Mouse (Mus musculus): ENCODE measurements around the gene Shkbp1. TPM values are rescaled to one million over a fixed set of nuclear protein-coding genes. Genes with fewer than 3 reads are reported as not detected.

Gene Shkbp1
- 90.2 and 91.5 TPM in 2 replicates for polyA plus RNA-seq (2015; fragmentation: Nextera tagmentation; extraction: Ambion mirVana)

DNA sequence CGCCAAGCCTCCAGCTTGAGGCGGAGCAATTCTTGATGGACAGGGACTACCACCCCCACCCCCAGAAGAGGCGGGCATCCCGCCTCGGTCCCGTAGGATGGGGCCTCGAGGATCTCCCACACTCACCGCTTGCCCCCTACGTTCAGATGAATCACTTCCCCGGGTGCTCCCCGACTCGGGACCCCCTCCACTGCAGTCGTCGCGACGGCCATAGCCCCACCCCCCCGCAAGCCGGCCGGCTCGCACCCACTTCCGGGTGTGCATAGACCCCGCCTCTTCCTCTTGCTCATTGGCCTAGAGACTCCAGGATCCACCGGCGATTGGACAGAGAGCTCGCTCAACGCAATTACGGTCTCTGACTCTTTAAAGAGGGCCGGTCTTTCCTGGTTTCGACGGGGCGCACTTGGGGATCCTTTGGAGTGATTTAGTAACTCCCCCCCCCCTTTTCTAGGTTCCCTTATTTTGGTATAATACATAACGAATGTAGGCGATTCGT is at the start of gene Shkbp1:
Shkbp1 (minus strand) TSS at position 275 of the 496 bp plus-strand sequence.
- peak; percentile 94 for ATAC-seq (replicated peaks)
- H3K4me2 ChIP-seq (replicated peaks): peak within 1 kb of the TSS; percentile 52
- peaks cover 31% of the 10 kb centered on the region for H3K4me1 ChIP-seq
- peaks cover 24% of the 10 kb centered on the region for H3K27me3 ChIP-seq
- H3K9ac ChIP-seq (replicated peaks): peak within 1 kb of the TSS; percentile 65
- H3K4me3 ChIP-seq: peak within 1 kb of the TSS; percentile 82
- WGBS: under 1% methylated on average over 34 of the region's 34 CpGs
- peak within 1 kb of the TSS; percentile 85 for H3K27ac ChIP-seq (replicated peaks)
- no peaks in the 10 kb centered on the region for H3K9me3 ChIP-seq
- H3K36me3 ChIP-seq: peaks cover 17% of the 10 kb centered on the region

DNA sequence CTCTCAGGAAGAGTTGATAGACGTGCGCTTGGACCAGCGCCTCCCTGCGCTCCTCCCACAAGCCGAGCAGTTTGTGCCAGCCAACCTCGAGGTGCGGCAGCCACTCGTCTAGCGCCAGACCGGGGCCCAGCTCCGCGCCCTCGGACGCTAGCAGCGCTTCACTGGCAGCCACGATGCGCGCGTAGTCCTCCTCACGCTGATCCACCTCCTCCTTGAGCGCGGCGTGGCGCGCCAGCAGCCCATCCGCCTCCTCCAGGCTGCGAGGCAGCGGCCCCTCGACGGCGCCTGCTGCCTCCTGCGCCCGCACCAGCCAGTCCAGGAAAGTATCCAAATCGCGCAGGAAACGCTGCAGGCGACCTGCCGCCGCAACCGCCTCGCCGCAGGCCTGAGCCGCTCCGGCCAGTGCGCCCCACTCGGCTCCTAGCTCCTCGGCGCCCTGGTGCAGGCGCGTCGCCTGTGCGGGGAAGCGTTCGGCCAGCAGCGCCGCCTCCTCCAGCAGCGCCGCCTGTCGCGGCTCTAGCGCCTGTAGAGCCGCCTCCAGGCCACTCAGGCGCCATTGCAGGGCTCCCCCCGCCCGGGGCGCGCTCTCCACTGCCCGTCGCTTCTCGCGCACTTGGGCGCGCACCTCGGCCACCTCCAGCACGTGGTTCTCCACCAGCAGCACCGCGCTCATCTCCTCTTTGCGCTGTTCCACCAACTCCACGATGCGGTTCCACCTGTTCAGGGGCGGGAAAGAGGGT is 48.6 kb upstream of the Shkbp1 start:
- Histone ChIP-seq H3K9me3 (no peaks in the 10 kb centered on the region), H3K4me1 (peaks cover 14% of the 10 kb centered on the region), H3K4me2 (replicated peaks) (peak overlapping the region; percentile 19), H3K36me3 (no peaks in the 10 kb centered on the region), H3K27me3 (peaks cover 88% of the 10 kb centered on the region), H3K27ac (replicated peaks) (no peak overlapping the region), H3K4me3 (0 out of 2 replicates have a peak overlapping the region, but pooled peaks have one; percentile 9), H3K9ac (replicated peaks) (no peak overlapping the region)
- ATAC-seq (replicated peaks): no peak
- 7% methylated on average over 81 of the region's 81 CpGs for WGBS

DNA sequence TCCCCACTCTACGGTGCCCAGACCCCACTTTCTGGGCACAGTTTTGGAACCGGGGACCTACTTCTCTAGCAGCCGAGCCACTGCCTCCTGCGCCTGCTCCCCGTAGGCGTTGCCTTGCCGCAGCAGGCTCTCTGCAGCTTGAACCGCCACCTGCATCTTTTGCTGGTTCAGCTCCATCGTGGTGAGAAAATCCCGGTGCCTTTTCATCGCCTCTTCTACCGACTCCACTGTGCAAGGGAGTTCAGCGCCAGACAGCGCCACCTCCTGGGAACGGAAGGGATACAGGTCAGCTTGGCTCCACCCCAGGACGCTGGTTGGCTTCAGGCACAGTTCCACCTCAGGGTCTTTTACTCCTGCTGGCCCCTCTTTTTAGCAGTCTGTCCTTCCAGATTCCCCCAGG is 46.9 kb upstream of the Shkbp1 start:
- ATAC-seq (replicated peaks): no peak
- no peak overlapping the region for H3K9ac ChIP-seq (replicated peaks)
- peaks cover 80% of the 10 kb centered on the region for H3K27me3 ChIP-seq
- no peak overlapping the region for H3K27ac ChIP-seq (replicated peaks)
- no peak overlapping the region for H3K4me3 ChIP-seq
- WGBS: 7% methylated on average over 16 of the region's 16 CpGs
- H3K4me2 ChIP-seq (replicated peaks): no peak overlapping the region
- H3K36me3 ChIP-seq: no peaks in the 10 kb centered on the region
- peaks cover 4% of the 10 kb centered on the region; the same call in 1 of the 2 replicates for H3K4me1 ChIP-seq
- no peaks in the 10 kb centered on the region for H3K9me3 ChIP-seq

DNA sequence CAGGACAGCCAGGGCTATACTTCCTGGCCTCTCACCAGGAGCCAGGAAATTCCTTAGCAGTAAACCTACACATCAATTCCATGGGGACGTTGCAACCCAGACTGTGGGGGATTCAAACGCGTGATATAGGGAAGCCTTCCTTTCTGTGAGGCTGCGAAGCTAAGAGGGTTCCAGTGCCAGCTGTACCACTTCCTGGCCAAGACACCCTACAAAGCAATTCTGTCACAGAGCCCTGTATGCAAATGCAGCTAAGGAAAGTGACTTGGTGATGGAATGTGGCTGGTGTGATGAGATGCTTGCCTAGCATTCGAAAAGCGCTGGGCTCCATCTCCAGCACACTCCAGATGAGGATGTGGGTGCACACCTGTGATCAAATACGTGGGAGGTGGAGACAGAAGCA is 44.7 kb upstream of the Shkbp1 start:
- Histone ChIP-seq H3K9me3 (no peaks in the 10 kb centered on the region), H3K27me3 (peaks cover 78% of the 10 kb centered on the region), H3K4me3 (no peak overlapping the region), H3K4me2 (replicated peaks) (no peak overlapping the region), H3K4me1 (peaks cover 17% of the 10 kb centered on the region), H3K9ac (replicated peaks) (no peak overlapping the region), H3K27ac (replicated peaks) (no peak overlapping the region), H3K36me3 (no peaks in the 10 kb centered on the region)
- ATAC-seq (replicated peaks): no peak
- WGBS: 81% methylated on average over 7 of the region's 7 CpGs

DNA sequence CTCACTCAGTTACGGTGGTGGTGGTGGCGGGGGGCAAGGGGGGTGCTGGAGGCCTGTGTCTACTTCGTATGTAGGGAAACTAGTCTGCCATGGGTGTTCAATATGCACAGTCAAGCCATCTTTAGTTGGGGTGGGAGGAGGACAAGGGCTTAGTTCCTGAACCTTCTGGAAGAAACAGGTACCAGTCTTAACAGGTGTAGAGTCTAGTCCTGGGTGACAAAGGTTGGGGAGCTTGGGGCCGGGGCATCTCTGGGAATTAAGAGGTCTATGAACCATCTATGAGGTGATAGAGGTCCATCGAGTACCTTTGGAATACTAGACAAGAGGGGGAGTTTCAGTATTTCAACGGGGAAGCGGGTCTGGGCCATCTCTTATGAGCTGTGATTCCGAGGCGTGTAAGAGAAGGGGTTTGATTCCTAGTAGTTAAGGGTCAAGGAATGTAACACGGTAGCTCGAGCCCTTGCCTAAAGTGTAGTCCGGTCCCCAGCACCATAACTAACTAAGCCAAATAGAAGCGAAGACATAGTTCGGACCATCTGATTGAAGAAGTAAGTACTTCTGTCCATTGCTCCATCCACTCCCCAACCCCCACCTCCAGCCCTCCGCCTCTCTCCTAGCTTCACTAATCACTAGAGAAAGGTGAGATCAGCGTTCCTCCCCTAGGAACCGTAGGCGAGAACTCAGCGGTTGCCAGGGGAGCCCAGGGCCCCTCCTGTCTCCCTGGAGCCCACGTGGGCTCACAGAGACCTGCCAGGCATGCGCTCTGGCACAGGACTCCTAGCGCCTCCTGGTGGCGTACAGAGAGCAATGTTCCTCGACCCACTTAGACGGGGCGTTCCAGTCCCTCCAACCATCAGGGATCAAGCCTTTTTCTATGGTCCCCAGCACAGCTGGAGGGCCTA is 41.5 kb upstream of the Shkbp1 start:
- no peak overlapping the region for H3K9ac ChIP-seq (replicated peaks)
- peak; percentile 30 for ATAC-seq (replicated peaks)
- no peak overlapping the region for H3K27ac ChIP-seq (replicated peaks)
- WGBS: 19% methylated on average over 26 of the region's 26 CpGs
- peak overlapping the region; percentile 48 for H3K4me3 ChIP-seq
- H3K4me2 ChIP-seq (replicated peaks): peak overlapping the region; percentile 78
- H3K27me3 ChIP-seq: peaks cover 78% of the 10 kb centered on the region
- H3K4me1 ChIP-seq: peaks cover 13% of the 10 kb centered on the region
- H3K9me3 ChIP-seq: no peaks in the 10 kb centered on the region
- no peaks in the 10 kb centered on the region for H3K36me3 ChIP-seq

DNA sequence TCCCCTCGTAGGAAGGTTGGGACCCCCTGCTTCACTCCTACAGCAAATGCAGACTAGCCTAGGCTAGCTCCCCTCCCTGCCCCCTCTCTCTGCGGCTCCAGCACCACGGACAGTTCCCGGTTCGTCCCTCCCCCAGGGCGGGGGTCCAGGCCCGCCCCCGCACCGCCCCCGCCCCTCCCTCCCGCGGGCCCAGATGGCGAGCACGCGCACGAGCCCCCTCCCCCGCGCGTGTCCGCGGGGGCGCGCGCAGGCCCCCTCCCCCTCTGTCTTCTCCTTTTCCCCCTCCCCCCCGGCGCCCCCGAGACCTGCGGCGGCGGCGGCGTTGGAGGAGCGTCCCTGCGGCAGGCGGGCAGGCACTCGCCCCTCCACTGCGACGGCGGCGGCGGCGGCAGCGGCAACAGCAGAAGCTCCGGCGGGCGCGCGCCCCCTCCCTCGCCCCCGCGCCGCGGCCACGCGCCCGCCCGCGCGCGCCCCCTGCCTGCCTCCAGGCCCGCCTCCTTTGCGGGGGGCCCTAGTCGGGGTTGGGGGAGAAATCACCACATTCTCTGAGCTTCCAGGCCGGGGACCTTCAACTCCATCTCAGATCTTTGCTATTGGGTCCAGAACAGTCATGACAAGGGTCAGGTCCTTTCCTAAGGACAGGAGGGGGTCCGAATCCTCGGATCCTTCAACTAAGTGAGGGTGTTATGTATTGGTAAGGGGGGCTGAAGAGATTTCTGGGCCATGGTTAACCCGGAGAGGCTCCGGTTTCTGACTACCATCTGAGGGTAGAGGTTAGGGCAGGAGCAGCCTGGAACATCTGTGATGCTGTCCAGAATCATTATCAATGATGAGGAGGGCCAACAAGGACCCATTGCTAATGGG is 40.6 kb upstream of the Shkbp1 start:
- WGBS: 3% methylated on average over 42 of the region's 68 CpGs
- no peak overlapping the region for H3K27ac ChIP-seq (replicated peaks)
- H3K36me3 ChIP-seq: no peaks in the 10 kb centered on the region
- ATAC-seq (replicated peaks): peak; percentile 57
- peak overlapping the region; percentile 48 for H3K4me3 ChIP-seq
- H3K4me1 ChIP-seq: peaks cover 13% of the 10 kb centered on the region
- peak overlapping the region; percentile 49 for H3K9ac ChIP-seq (replicated peaks)
- H3K9me3 ChIP-seq: no peaks in the 10 kb centered on the region
- peaks cover 79% of the 10 kb centered on the region for H3K27me3 ChIP-seq
- H3K4me2 ChIP-seq (replicated peaks): peak overlapping the region; percentile 78

DNA sequence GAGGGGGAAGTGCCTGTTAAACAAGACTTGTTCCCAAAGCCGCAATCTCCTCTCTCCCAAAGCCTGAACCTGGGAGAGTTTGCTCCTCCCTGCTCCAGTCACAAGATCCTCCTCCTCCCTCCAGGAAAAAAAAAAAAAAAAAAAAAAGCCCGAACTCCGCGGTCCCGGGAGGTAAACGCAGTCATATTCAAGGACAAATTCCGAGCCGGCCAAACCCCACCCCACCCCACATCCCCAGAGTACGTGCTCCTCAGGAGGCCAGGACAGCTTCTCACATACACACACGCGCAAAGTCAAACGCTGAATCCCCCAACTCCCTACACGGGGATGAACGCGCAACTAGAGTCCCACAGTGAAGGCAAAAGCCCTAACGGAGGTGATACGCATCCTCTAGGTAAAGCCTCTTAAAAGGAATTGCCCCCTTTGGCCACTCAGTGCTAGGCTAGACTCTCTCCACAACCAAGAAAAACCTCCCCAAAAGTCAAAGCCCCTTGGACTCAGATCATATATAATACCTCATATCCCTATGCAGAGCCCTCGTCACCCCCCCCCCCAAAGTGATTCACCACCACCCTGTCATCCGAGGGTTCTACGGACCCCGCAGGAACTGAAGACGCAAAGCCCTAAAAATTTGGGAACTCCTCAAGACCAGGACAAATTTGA is 39.8 kb upstream of the Shkbp1 start:
- no peaks in the 10 kb centered on the region for H3K9me3 ChIP-seq
- under 1% methylated on average over 22 of the region's 22 CpGs for WGBS
- H3K27me3 ChIP-seq: peaks cover 79% of the 10 kb centered on the region
- peak overlapping the region; percentile 48 for H3K4me3 ChIP-seq
- peak overlapping the region; percentile 78 for H3K4me2 ChIP-seq (replicated peaks)
- H3K9ac ChIP-seq (replicated peaks): no peak overlapping the region
- 0 out of 2 replicates have a peak, but pooled peaks have one; percentile 18 for ATAC-seq (replicated peaks)
- no peaks in the 10 kb centered on the region for H3K36me3 ChIP-seq
- H3K4me1 ChIP-seq: peaks cover 13% of the 10 kb centered on the region
- H3K27ac ChIP-seq (replicated peaks): no peak overlapping the region

DNA sequence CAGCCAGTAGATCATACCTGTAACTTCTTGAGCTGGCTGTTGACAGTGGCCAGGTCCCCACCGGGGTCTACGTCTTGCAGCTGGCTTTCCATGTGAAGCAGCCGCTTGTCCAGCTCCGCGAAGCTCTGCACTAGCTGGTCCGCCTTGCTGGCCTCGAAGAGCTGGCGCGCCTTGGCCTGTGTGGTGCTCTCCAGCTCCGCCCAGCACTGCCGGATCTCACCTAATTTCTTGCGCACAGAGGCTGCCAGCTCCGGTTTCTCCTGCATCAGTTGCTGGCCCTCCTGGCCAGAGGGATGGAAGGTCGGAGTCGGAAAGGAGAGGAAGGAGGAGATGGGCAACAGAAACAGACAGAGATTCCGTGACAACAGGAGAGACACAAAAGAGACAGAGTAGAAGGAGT is 35.6 kb upstream of the Shkbp1 start:
- Histone ChIP-seq H3K4me2 (replicated peaks) (no peak overlapping the region), H3K9ac (replicated peaks) (no peak overlapping the region), H3K4me3 (no peak overlapping the region), H3K4me1 (peaks cover 8% of the 10 kb centered on the region), H3K36me3 (no peaks in the 10 kb centered on the region), H3K27ac (replicated peaks) (no peak overlapping the region), H3K9me3 (no peaks in the 10 kb centered on the region), H3K27me3 (peaks cover 53% of the 10 kb centered on the region)
- no peak for ATAC-seq (replicated peaks)
- WGBS: 39% methylated on average over 16 of the region's 16 CpGs

DNA sequence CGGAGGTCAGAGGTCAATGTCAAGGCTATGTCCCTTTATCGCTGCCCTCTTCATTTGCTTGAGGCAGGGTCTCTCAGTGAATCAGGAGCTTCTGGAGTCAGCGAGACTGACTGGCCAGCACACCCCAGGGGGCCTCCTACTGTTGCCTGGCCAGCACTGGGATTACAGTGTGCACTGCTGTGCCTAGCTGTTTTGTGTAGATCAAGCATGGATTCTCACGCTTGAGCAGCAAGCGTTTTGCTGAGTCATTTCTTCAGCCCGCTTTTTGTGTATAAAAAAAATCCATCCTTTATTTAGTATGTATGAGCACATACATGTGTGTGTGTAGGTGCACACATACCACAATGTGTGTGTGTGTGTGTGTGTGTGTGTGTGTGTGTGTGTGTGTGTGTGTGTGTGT is 33.4 kb upstream of the Shkbp1 start:
- H3K4me2 ChIP-seq (replicated peaks): no peak overlapping the region
- H3K36me3 ChIP-seq: no peaks in the 10 kb centered on the region
- ATAC-seq (replicated peaks): no peak
- H3K27me3 ChIP-seq: peaks cover 32% of the 10 kb centered on the region
- H3K27ac ChIP-seq (replicated peaks): no peak overlapping the region
- no peak overlapping the region for H3K9ac ChIP-seq (replicated peaks)
- H3K9me3 ChIP-seq: no peaks in the 10 kb centered on the region
- WGBS: 67% methylated on average over 6 of the region's 6 CpGs
- H3K4me1 ChIP-seq: no peaks in the 10 kb centered on the region
- no peak overlapping the region for H3K4me3 ChIP-seq

DNA sequence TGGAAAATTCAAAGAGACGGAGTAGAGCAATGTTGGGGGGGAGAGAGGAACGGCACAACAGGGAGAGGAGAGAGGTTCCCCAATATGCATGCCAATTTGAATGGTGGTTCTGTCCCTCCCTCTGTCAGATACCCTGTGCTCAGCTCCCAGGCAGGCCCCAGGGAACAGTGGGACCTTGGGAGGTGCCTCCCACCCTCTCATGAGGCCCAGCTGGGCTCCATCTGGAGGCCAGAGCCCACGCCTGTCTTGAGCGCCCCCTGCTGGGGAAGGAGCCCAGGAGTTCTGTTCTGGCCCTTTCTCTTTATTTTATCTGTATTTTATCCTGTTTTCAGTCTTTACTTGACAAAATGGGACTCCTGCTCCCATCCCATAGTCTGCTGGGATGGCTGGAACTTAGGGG is 28.9 kb upstream of the Shkbp1 start:
- 31% methylated on average over 4 of the region's 4 CpGs for WGBS
- no peak for ATAC-seq (replicated peaks)

DNA sequence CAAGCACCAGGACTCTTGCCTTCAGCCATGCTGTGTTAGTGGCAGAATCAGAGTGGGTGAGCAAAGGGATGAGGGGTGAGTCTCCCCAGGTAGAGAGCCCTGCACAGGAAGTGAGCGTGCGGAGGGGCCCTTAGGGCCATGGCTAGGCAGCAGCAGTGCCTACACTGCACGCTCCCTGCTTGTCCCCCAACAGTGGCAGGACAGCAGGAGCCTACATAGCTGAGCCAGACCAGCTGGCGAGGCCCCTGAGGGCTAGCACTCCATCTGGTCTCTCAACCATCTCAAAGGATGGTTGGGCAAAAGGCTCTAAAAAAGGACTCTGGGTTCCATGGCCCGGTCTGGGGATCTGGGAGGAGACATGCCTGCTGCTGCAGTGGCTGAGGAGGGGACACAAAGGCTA is 28.3 kb upstream of the Shkbp1 start:
- Histone ChIP-seq H3K4me1 (no peaks in the 10 kb centered on the region), H3K4me3 (no peak overlapping the region), H3K36me3 (no peaks in the 10 kb centered on the region), H3K4me2 (replicated peaks) (no peak overlapping the region), H3K27ac (replicated peaks) (no peak overlapping the region), H3K27me3 (no peaks in the 10 kb centered on the region), H3K9me3 (no peaks in the 10 kb centered on the region), H3K9ac (replicated peaks) (no peak overlapping the region)
- no peak for ATAC-seq (replicated peaks)
- WGBS: 65% methylated on average over 5 of the region's 5 CpGs

More for the DNA sequence above, 28.9 kb upstream of the Shkbp1 start:
- H3K4me3 ChIP-seq: no peak overlapping the region
- H3K9ac ChIP-seq (replicated peaks): no peak overlapping the region
- H3K36me3 ChIP-seq: no peaks in the 10 kb centered on the region
- H3K4me1 ChIP-seq: no peaks in the 10 kb centered on the region
- no peaks in the 10 kb centered on the region for H3K9me3 ChIP-seq
- no peak overlapping the region for H3K27ac ChIP-seq (replicated peaks)
- no peaks in the 10 kb centered on the region for H3K27me3 ChIP-seq
- H3K4me2 ChIP-seq (replicated peaks): no peak overlapping the region

All from forebrain, embryonic 15.5 days (tissue).